14 mouse cellular contexts compared by ENCODE assay signal in the genomic region with DNA sequence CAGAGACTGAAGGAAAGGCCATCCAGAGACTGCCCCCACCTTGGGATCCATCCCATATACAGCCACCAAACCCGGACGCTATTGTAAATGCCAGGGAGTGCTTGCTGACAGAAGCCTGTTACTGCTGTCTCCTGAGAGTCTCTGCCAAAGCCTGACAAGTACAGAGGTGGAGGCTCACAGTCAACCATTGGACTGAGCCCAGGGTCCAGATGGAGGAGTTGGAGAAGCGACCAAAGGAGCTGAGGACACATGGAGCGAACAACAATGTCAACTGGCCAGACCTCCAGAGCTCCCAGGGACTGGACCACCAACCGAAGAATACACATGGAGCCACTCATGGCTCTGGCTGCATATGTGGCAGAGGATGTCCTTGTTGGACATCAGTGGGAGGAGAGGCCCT. TPM values are rescaled to one million over a fixed set of nuclear protein-coding genes. Genes with fewer than 3 reads are reported as not detected.
"Had no signal": no experiment of that assay in that cellular context is flagged by ENCODE, and none has a peak within 500 bp of the region (broad histone marks: within the 10 kb centered on the region; RNA-seq: fewer than 3 reads in every experiment).

No protein-coding gene starts in this region.

- ATAC-seq: liver, embryonic 12.5 days; midbrain, embryonic 16.5 days had no signal

- H3K4me1 ChIP-seq: kidney, embryonic 15.5 days; limb, embryonic 15.5 days; liver, embryonic 12.5 days; midbrain, embryonic 12.5 days; neural tube, embryonic 13.5 days; stomach, embryonic 15.5 days had no signal

- H3K4me3 ChIP-seq: kidney, embryonic 15.5 days; left cerebral cortex, adult 2 months; limb, embryonic 15.5 days; liver, embryonic 12.5 days; midbrain, embryonic 12.5 days; neural tube, embryonic 13.5 days; stomach, embryonic 15.5 days had no signal

- H3K27me3 ChIP-seq: kidney, embryonic 15.5 days; limb, embryonic 15.5 days; liver, embryonic 12.5 days; midbrain, embryonic 12.5 days; neural tube, embryonic 13.5 days; stomach, embryonic 15.5 days had no signal

- H3K4me2 ChIP-seq: kidney, embryonic 15.5 days; limb, embryonic 15.5 days; liver, embryonic 12.5 days; lung, embryonic 14.5 days; midbrain, embryonic 12.5 days; neural tube, embryonic 13.5 days; stomach, embryonic 15.5 days had no signal

- H3K9ac ChIP-seq: kidney, embryonic 15.5 days; limb, embryonic 15.5 days; liver, embryonic 12.5 days; lung, embryonic 14.5 days; midbrain, embryonic 12.5 days; neural tube, embryonic 13.5 days; stomach, embryonic 15.5 days had no signal

- H3K27ac ChIP-seq: kidney, embryonic 15.5 days; left cerebral cortex, adult 2 months; limb, embryonic 15.5 days; liver, embryonic 12.5 days; macrophage; midbrain, embryonic 12.5 days; neural tube, embryonic 13.5 days; stomach, embryonic 15.5 days had no signal

- DNase-seq: kidney, postnatal 14 days; lung, embryonic 14.5 days; lung, postnatal 10 days; right cerebral cortex, postnatal 14 days; thymus, postnatal 4 days had no signal

- H3K9me3 ChIP-seq: kidney, embryonic 15.5 days; limb, embryonic 15.5 days; liver, embryonic 12.5 days; midbrain, embryonic 12.5 days; neural tube, embryonic 13.5 days; stomach, embryonic 15.5 days had no signal

- H3K36me3 ChIP-seq: kidney, embryonic 15.5 days; limb, embryonic 15.5 days; liver, embryonic 12.5 days; midbrain, embryonic 12.5 days; stomach, embryonic 15.5 days had no signal

RNA-seq across cellular contexts. Expression of a gene that starts 26.3 kb away (rescaled TPM):
- polyA plus RNA-seq: macrophage had no signal
